Mouse (Mus musculus) ovary, postnatal 36 days (tissue): Measurements from ENCODE around the gene Gm42742.

Experiments used
- DNase-seq: peaks from one replicate; pipeline ENCODE4 v3.0.0; 2022; ENCODE audit warnings: low spot score, mixed read lengths

Gene Gm42742

GRCm38 (mm10) chr7:127020031-127020430, 866 bp downstream of the Gm42742 start:
- no peak for DNase-seq

DNA sequence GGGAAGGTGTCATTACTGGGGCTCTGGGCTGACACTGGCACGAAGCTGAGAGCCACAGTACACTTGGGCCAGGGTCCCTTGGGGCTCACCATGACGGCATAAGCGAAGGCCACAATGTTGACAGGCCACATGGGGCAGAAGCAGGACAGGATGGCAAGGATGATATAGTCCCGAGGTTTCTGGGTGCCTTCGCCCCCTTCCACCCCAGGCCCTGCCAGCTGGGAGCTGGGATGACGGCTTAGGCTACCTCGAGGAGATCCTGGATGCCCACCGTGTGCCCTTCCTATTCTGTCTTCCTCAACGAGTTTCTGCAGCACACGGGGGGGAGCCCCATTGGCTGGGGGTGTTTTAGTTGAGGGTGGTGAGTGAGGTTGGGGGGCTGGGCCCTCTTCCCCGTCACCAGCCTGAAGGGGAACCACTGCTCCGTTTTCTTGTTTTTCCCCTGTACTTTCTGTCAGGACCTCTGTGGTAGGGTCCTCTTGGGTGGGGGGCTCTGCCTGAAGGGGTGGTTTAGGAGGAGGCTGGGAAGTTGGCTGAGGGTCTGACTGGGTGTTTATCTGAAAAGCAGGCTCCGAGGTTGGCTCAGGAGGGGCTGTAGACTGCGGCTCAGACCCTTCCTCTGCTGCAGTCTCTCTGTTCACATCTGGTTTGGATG, 1.5 kb downstream of the Gm42742 start:
- no peak for DNase-seq

GRCm38 (mm10) chr7:127018416-127019305, 2.2 kb downstream of the Gm42742 start:
- no peak for DNase-seq

DNA sequence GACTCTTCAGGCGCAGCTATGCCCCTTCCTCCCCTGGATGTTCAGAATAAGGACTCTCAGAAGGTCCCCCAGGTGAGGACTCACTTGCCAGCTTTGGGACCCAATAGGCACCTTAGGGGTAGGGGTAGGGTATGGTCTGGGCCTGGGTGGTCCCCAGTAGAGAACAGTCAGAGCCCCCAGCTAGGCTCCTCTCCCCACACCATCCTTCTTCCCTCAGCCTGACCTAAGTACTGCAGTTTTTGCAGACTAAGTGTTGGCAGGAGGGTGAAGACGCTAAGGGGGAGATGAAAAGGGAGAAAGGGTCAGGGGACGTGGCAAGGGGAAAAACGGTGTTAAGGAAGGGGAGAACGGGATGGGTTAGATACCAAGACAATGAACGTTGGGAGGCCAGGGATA, 2.9 kb downstream of the Gm42742 start:
- no peak for DNase-seq

GRCm38 (mm10) chr7:127016971-127017949, 3.6 kb downstream of the Gm42742 start, which contains the start of gene Pagr1a:
Gene Pagr1a (minus strand): TSS chr7:127017352.
- DNase-seq: peak; percentile 94

- peak; percentile 70 for DNase-seq
These were observed 4.4 kb downstream of the Gm42742 start for GRCm38 (mm10) chr7:127016486-127016938.

DNA sequence TGATC, 4.6 kb downstream of the Gm42742 start, which contains the start of gene Pagr1b:
Pagr1b (minus strand) TSS at position 4 of the 5 bp plus-strand sequence.
- no peak for DNase-seq

- DNase-seq: no peak
These were observed 4.8 kb downstream of the Gm42742 start for GRCm38 (mm10) chr7:127016081-127016480.

GRCm38 (mm10) chr7:127014993-127015392, 5.9 kb downstream of the Gm42742 start:
- no peak for DNase-seq

GRCm38 (mm10) chr7:127014320-127014719, 6.6 kb downstream of the Gm42742 start, which contains the start of gene Mvp:
Gene Mvp (minus strand): TSS chr7:127014621.
- peak; percentile 61 for DNase-seq

GRCm38 (mm10) chr7:127013385-127013784, 7.5 kb downstream of the Gm42742 start:
- no peak for DNase-seq

DNA sequence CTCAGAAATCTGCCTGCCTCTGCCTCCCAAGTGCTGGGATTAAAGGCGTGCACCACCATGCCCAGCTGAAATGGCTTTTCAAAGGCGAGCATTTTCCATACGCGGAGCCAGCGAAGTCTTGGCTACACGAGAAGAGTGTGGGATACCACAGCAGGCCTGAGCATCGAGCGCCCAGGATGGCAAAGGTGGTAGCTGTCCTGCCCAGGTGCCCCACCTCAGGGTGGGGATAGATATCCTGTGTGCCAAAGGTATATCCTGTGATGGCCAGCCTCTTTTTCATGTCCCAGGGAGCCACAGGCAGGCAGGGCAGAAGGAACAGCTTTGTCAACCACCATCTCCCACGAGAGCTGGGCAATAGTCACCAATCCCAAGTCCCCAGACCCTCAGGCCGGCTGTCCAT, 8.1 kb downstream of the Gm42742 start:
- no peak for DNase-seq

DNA sequence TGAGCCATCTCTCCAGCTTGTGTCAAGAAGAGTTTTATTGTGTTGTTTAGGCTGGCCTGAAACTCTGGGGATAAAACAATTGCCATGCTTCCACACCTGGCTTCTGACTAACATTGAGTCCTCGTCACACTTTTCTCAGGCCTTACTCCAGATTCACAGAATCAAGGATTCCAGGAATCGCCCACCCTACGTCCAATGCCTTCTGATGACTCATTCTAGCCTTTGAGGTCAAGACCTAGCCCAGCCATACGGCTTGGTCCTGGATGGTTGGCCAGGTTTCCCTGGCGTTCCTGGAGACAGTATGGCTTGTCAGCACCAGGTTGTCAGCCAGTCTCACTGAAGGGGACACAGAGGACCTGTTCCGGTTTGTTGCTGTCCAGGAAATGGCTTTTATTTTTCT, 8.5 kb downstream of the Gm42742 start:
- no peak for DNase-seq

- no peak for DNase-seq
These were observed 9.2 kb downstream of the Gm42742 start for GRCm38 (mm10) chr7:127011717-127012116.

DNA sequence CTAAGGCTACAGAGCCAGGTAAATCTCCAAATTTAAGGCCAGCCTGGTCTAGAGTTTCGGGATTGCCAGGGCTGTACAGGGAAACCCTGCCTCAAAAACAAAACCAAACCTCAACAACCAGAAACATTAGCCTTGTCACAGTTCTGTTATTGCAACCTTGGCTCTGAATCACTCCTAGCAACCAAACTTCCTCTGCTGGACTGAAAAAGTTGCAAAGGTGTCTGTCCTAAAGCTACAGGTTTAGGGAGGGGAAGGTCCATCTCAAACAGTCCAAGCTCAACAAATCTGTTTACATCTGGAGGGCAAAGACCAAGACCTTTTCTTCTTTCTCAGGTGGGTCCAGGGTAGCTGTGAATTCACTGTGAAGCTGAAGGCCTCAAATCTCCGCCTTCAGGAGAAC, 9.8 kb downstream of the Gm42742 start:
- no peak for DNase-seq

- DNase-seq: no peak
These were observed 11.4 kb downstream of the Gm42742 start for GRCm38 (mm10) chr7:127009307-127010085.

DNA sequence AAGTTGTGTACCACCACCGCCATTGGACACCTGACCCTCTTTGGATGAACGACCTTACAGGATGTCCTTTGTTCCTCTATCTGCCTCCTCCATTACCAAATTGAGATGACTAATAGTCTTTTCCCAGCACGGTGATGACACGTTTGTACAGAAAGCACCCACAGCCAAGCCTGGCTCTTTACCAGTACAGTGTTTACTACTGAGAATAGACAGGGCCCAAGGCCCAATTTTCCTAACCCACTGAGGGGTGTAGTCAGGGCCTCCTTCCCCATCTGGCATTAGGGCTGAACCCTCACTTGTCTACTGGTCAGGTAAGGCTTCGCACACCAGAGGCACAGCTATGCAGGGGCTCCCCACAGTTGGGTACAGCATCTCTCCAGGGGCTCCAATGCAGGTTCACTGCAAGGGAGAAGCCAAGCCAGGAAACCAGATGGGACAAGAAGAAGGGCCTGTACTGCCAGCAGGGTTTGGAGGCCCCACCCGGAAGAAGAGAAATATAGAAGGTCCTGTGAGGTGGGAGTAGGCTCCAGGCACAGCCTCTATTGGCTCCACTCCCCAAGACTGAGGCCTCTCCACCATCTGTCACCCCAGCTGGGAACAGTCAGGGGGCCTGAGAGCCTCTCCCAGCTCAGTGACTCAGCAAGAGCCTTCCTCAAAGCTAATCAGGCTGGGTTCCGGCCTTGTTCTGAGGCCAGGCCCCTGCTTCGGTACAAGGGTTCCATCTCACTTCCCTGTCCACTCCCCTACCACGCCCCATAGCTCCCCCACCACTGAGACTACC, 12.5 kb downstream of the Gm42742 start:
- DNase-seq: no peak

DNA sequence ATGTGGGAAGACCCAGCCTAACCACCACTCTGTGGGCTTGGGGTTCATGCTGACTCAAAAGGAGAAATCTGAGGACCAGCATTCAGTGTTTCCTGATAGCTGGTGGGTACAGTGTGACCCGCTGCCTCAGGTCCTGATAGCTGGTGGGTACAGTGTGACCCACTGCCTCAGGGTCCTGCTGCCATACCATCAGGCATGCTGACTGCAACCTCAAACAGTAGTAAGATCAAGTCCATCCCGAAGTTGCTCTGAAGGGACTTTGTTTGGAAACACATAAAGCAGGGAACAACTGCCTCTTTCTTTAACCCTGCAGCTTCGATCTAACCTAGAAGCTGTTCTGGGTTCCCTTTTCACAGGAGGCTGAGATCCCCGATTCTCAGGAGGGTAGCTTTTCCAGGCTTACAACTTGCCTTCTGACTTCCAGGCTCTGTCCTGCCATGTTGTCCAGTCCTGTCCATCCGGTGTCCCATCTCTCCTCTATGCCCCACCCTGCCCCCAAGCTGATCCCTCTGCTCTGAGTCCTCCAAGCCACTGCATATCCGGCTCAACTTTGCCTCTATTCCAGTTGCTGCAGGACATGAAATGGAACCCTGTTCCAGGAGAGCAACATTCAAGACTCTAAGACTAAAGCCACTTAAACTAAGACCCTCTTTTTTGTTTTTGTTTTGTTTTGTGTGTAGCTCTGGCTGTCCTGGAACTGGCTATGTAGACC, 13.4 kb downstream of the Gm42742 start:
- no peak for DNase-seq

DNA sequence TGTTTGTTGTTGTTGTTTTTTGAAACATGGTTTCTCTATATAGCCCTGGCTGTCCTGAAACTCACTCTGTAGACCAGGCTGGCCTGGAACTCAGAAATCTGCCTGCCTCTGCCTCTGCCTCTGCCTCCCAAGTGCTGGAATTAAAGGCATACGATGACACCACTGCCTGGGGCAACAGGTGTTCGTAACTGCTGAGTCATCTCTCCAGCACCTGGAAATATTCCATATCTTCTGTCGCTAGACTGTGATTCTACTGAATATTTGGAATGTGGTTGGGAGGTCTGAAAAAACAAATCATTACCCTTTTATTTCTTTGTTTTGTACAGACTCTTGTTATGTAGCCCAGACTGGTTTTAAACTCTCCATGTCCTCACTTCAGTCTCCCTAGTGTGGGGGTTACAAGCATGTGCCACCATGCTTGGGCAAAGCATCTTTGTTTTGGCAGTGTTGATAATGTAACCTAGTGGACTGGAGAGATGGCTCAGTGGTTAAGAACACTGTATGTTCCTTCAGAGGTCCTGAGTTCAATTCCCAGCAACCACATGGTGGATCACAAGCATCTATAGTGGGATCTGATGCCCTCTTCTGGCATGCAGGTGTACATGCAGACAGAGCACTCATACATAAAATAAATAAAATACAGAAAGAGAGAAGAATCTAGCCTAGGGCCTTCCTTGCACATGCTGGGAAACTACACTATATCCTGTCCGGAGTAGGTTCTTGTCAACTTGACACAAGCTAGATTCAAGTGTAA, 16.6 kb downstream of the Gm42742 start:
- DNase-seq: no peak

- no peak for DNase-seq
These were observed 17.3 kb downstream of the Gm42742 start for GRCm38 (mm10) chr7:127003620-127004019.
